Mouse (Mus musculus) lung, adult 2 months (tissue): Measurements from ENCODE around the gene Kcnj9. TPM values are rescaled to one million over a fixed set of nuclear protein-coding genes. Genes with fewer than 3 reads are reported as not detected.

Experiments
- DNase-seq: peaks from one replicate; pipeline ENCODE4 v3.0.0; 2022
- H3K4me1 ChIP-seq: fragments of 200-500 bp; 2 replicates; pipeline ENCODE4 v1.6.1; 2011; ENCODE audit warnings: low read length; ENCODE audit not compliant: control insufficient read depth, insufficient read depth
- H3K4me3 ChIP-seq: fragments of 200-500 bp; replicated peaks from 2 replicates; pipeline ENCODE3; 2011; ENCODE audit warnings: low read depth, mild to moderate bottlenecking, control low read depth, low read length; ENCODE audit errors: extremely low read depth
- CTCF ChIP-seq: fragments of 200-500 bp; IDR thresholded peaks from 2 replicates; pipeline ENCODE4 v1.5.1; 2011; ENCODE audit warnings: mild to moderate bottlenecking, low read length, control low read depth; ENCODE audit not compliant: insufficient read depth
- POLR2A ChIP-seq: fragments of 200-500 bp; IDR thresholded peaks from 2 replicates; pipeline ENCODE4 v1.6.1; 2011; ENCODE audit warnings: low read depth, mild to moderate bottlenecking, control low read depth, low read length, borderline replicate concordance; ENCODE audit errors: extremely low read depth
- WGBS: fragments of 180-500 bp; shearing (Covaris S2); methylation state at CpG from one replicate; pipeline ENCODE4 v1.1.7; 2018; 5-methylcytosine and 5-hydroxymethylcytosine counted together
- polyA plus RNA-seq: library from polyadenylated mRNA; depleted of rRNA; stranded (reverse); fragments of >200 nt; gene quantifications from 2 replicates; pipeline ENCODE4 v1.2.3, GENCODE M21; 2012

Kcnj9 gene
- polyA plus RNA-seq, 1 experiment, result not detected

GRCm38 (mm10) chr1:172284221-172284620, 44.9 kb downstream of the Kcnj9 start:
- no peaks in the 10 kb centered on the region for H3K4me1 ChIP-seq
- 84% methylated on average over 14 of the region's 14 CpGs for WGBS
- H3K4me3 ChIP-seq, result no peak overlapping the region
- no peak for DNase-seq
- no peak for TF ChIP-seq POLR2A
- TF ChIP-seq CTCF, result no peak

- WGBS, result 91% methylated on average over 6 of the region's 6 CpGs
- Histone ChIP-seq H3K4me1 (no peaks in the 10 kb centered on the region), H3K4me3 (no peak overlapping the region)
- DNase-seq, result no peak
- no peak for TF ChIP-seq CTCF
- no peak for TF ChIP-seq POLR2A
Measured at GRCm38 (mm10) chr1:172283073-172283472, 46.0 kb downstream of the Kcnj9 start.

- 70% methylated on average over 10 of the region's 10 CpGs for WGBS
- no peak for TF ChIP-seq POLR2A
- peak; percentile 12; the same call in 1 of the 2 replicates for TF ChIP-seq CTCF
- Histone ChIP-seq H3K4me3 (no peak overlapping the region), H3K4me1 (no peaks in the 10 kb centered on the region)
- no peak for DNase-seq
Measured at GRCm38 (mm10) chr1:172281522-172282254, 47.4 kb downstream of the Kcnj9 start.

GRCm38 (mm10) chr1:172279768-172280509, 49.2 kb downstream of the Kcnj9 start:
- Histone ChIP-seq H3K4me3 (no peak overlapping the region), H3K4me1 (no peaks in the 10 kb centered on the region)
- 79% methylated on average over 16 of the region's 16 CpGs for WGBS
- no peak for TF ChIP-seq CTCF
- TF ChIP-seq POLR2A, result no peak
- no peak for DNase-seq

- no peak overlapping the region for H3K4me3 ChIP-seq
- TF ChIP-seq POLR2A, result no peak
- TF ChIP-seq CTCF, result no peak
- H3K4me1 ChIP-seq, result no peaks in the 10 kb centered on the region
- WGBS, result 83% methylated on average over 13 of the region's 13 CpGs
- no peak for DNase-seq
Measured at GRCm38 (mm10) chr1:172278328-172278727, 50.8 kb downstream of the Kcnj9 start.

GRCm38 (mm10) chr1:172277172-172277571, 51.9 kb downstream of the Kcnj9 start:
- WGBS, result 46% methylated on average over 3 of the region's 3 CpGs
- no peak for TF ChIP-seq CTCF
- TF ChIP-seq POLR2A, result no peak
- no peak for DNase-seq
- Histone ChIP-seq H3K4me1 (no peaks in the 10 kb centered on the region), H3K4me3 (no peak overlapping the region)

- no peak for DNase-seq
- H3K4me1 ChIP-seq, result no peaks in the 10 kb centered on the region
- no peak overlapping the region for H3K4me3 ChIP-seq
- TF ChIP-seq CTCF (no peak), POLR2A (no peak)
- WGBS, result 73% methylated on average over 5 of the region's 5 CpGs
Measured at GRCm38 (mm10) chr1:172274547-172274946, 54.6 kb downstream of the Kcnj9 start.

GRCm38 (mm10) chr1:172274116-172274515, 55.0 kb downstream of the Kcnj9 start:
- Histone ChIP-seq H3K4me1 (no peaks in the 10 kb centered on the region), H3K4me3 (no peak overlapping the region)
- WGBS, result 47% methylated on average over 5 of the region's 5 CpGs
- TF ChIP-seq POLR2A, result no peak
- TF ChIP-seq CTCF, result no peak
- no peak for DNase-seq

GRCm38 (mm10) chr1:172273386-172273785, 55.7 kb downstream of the Kcnj9 start:
- no peak for TF ChIP-seq CTCF
- no peak for TF ChIP-seq POLR2A
- 79% methylated on average over 6 of the region's 6 CpGs for WGBS
- Histone ChIP-seq H3K4me1 (no peaks in the 10 kb centered on the region), H3K4me3 (no peak overlapping the region)
- DNase-seq, result no peak

GRCm38 (mm10) chr1:172271765-172272164, 57.4 kb downstream of the Kcnj9 start:
- WGBS, result 65% methylated on average over 10 of the region's 10 CpGs
- no peaks in the 10 kb centered on the region for H3K4me1 ChIP-seq

More at GRCm38 (mm10) chr1:172271765-172272164, 57.4 kb downstream of the Kcnj9 start:
- no peak for DNase-seq
- TF ChIP-seq POLR2A (0 out of 2 replicates have a peak, but pooled peaks have one; percentile 5), CTCF (no peak)
- H3K4me3 ChIP-seq, result no peak overlapping the region
